13 mouse cellular contexts compared by ENCODE assay signal in the genomic region with DNA sequence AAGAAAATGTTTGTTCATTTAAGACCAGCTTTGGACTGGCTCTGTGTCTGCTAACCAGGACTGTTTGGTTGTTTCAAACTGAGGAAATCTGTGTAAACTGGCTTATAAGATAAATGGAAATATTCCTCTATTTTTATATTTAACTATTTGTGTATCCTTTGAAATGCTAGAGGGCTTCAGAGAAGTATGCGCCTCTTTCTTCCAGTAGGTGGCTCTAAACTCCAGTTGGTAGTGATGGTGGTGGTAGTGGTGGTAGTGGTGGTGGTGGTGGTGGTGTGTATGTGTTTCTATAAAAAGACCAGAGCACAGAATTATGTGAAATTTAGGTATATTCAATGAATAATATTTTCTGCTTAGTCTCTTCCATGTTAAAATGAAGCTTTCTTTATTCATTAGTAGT.
A peak's percentile ranks its signal among the peaks of the same experiment; 100 is the strongest.
DNase-seq lines count a peak whose midpoint lies in the region; ATAC-seq and TF ChIP-seq lines count a peak whose summit lies in the region.
"Had no signal": no experiment of that assay in that cellular context is flagged by ENCODE, and none has a peak within 500 bp of the region (broad histone marks: within the 10 kb centered on the region; RNA-seq: fewer than 3 reads in every experiment).

No protein-coding gene starts in this region.

- ATAC-seq in Patski, result no peak
- ATAC-seq: forebrain, embryonic 15.5 days had no signal

- H3K4me3 ChIP-seq in gastrocnemius, adult 2 months, result no peak overlapping the region
- H3K4me3 ChIP-seq in left cerebral cortex, adult 2 months, result no peak overlapping the region
- H3K4me3 ChIP-seq: forebrain, embryonic 15.5 days; hindbrain, embryonic 12.5 days had no signal

- POLR2A ChIA-PET in Patski (lab: Charles Lee), result interaction anchor here (1.0 kb wide), 1 partner anchor 15 kb away, joined by 3 read pairs; no protein-coding TSS in a partner anchor

- TF ChIP-seq CTCF in gastrocnemius, adult 2 months (IDR thresholded peaks at IDR 0.05), result peak; percentile 55
- TF ChIP-seq CTCF in left cerebral cortex, adult 2 months (IDR thresholded peaks at IDR 0.05), result peak; percentile 33
- peak; percentile 72 for TF ChIP-seq CTCF in Patski (IDR thresholded peaks at IDR 0.05)

- DNase-seq in gastrocnemius, adult 2 months, result no peak
- no peak for DNase-seq in gastrocnemius, postnatal 25 days
- DNase-seq in left cerebral cortex, adult 2 months (ENCODE audit: extremely low spot score in 1 of 2, low spot score in 2 of 2), result no peak
- no peak for DNase-seq in left cerebral cortex, postnatal 4 days
- peak; percentile 68 for DNase-seq in 3T3-L1 (ENCODE audit: low read depth, low spot score)
- no peak for DNase-seq in Patski (ENCODE audit: low read depth, low spot score)
- no peak for DNase-seq in right cerebral cortex, adult 2 months (ENCODE audit: low spot score in 2 of 2)
- DNase-seq in layer of hippocampus, postnatal 36 days, result no peak
- DNase-seq: gastrocnemius, postnatal 10 days; kidney, adult 11 months; right cerebral cortex, adult 18-20 months had no signal

- CTCF ChIA-PET in Patski (lab: Charles Lee), result interaction anchor here (0.6 to 3.6 kb wide), 18 partner anchors 9 to 506 kb away, joined by 3 to 20 read pairs (median 4); no protein-coding TSS in a partner anchor

- H3K27me3 ChIP-seq in Patski, result no peaks in the 10 kb centered on the region
- H3K27me3 ChIP-seq: forebrain, embryonic 15.5 days; hindbrain, embryonic 12.5 days had no signal

- H3K27ac ChIP-seq in gastrocnemius, adult 2 months, result no peak overlapping the region
- no peak overlapping the region for H3K27ac ChIP-seq in left cerebral cortex, adult 2 months
- H3K27ac ChIP-seq: forebrain, embryonic 15.5 days; hindbrain, embryonic 12.5 days had no signal

- intact Hi-C loops in gastrocnemius, adult 2 months (cut with DNase I), result loop anchor here (5.0 kb wide), 1 partner anchor 518 kb away; no protein-coding TSS in a partner anchor
- intact Hi-C loops in left cerebral cortex, adult 2 months (cut with DNase I), result no loop called here
- intact Hi-C loops in left cerebral cortex, postnatal 4 days (cut with DNase I), result no loop called here

- in situ Hi-C loops in Patski (cut with MboI; ENCODE audit: low pct_unique_long_range_greater_than_20kb), result no loop called here
